Mouse (Mus musculus) ES-CJ7 (cell line): ENCODE measurements around the gene Actl6b.
A peak's percentile ranks its signal among the peaks of the same experiment; 100 is the strongest.
"Not testable (repeated sequence)": the region's sequence is repeated elsewhere in the genome, so short reads cannot be mapped to it uniquely, and the experiment has no call there.

ENCODE experiments used
- DNase-seq: peaks from one replicate; pipeline ENCODE4 v3.0.0; 2011; ENCODE audit warnings: low read depth, low spot score

The Actl6b gene

DNA sequence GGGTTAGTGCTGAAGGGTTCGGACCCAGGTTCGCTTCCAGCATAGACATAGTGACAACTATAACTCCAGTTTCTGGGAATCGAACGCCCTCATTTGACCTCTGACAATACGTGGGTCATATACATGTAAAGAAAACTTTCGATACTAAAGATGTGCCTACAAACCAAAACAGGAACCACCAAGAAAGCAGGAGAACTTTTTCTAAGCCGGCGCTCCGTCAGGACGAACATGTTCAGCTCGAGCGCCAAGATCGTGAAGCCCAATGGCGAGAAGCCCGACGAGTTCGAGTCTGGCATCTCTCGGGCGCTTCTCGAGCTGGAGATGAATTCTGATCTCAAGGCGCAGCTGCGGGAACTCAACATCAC, 48.0 kb downstream of the Actl6b start:
- DNase-seq = peak; percentile 74

DNA sequence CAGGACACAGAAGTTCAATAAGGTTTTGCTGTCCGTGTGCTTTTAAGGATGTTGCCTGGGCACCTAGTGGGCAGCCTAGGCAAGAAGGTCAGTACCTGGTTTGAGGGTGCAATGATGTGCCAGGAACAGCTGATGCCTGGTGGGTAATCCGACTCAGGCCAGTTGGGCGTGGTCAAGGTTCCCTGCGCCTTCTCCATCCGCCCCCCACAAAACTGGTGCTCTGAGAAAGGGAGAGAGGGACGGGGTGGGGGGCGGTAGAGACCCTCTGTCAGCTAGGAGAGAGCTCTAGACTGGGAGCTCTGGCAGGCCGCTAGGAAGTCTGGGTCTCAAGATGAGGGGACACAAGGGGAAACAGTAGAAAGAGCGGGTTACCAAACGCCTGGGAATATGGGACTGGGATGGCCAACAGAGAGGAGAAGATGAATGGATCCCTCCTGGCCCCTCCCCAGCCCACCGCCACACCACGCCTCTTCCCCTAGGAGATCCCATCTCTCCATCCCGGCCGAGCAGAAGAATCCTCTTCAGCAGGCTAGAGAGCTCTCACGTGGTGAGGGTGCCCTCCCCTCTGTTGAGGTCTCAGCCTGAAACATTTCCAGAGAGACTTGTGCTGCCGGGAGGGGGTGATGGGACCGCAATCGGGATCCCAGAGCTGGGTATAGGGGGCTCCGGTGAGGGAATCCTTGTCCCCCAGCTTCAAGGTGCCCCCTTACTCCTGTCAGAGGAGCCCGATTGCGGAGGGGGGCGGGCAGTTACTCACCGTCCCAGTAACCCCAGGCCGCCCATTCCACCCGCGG, 54.7 kb downstream of the Actl6b start:
- peak; percentile 86 for DNase-seq

DNA sequence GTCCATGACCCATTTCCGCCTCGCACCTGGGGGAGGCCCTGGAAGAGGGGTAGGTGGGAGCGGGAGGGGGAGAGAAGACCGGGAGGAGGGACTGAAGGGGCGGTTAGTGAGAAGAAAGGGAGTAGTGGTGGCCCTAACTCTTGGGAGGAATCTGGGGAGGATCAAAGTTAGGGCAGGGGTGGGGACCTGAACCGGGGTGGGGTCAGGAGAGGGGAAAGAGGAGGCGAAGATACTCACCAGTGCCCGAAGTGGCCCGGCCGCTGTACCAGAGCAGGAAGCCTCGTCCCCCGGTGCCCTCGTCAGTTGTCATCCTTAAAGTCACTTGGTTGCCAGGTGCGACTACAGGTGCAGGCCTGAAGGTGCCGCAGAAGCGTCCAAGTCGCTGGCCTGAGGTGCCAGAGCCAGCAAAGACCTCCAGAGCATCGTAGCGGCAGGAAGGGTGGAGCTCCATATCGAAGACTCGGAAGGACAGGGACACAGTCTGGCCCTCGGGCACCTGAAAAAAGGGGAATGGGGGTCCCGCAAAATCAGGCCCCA, 55.4 kb downstream of the Actl6b start:
- peak; percentile 53 for DNase-seq

DNA sequence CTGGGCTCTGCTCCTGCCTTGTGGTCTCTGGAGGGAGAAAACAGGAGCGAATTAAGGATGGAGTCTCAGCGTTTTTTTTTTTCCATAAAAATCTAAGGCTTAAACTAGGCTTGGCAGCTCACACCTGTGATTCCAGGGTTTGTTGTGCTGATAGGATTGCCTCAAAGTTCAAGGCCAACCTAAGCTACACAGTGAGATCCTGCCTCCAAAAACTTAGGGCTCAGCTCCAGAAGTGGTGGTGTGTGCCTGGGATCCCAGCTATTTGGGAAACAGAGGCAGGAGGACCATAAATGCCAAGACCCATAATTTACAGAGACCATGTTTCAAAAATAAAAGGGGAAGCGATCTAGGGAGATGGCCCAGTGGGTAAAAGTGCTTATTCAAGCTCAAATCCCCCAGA, 56.0 kb downstream of the Actl6b start:
- no peak for DNase-seq

DNA sequence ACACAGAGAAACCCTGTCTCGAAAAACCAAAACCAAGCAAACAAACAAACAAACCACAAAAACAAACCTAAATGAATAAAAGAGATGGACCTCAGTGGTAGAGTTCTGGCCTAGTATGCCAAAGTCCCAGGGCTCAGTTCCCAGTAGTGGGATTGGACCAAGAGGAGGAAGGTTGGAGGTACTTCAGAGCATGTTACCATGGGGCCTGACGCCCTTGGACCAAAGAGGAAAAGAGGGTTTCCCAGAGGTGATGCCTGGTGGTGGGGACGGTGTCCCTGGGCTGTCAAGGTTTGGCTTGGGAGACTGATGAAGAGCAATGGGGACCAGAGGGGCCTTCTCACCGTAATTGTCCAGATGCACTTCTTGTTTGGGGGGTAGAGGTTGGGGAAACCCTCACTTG, 56.7 kb downstream of the Actl6b start:
- DNase-seq = no peak

DNA sequence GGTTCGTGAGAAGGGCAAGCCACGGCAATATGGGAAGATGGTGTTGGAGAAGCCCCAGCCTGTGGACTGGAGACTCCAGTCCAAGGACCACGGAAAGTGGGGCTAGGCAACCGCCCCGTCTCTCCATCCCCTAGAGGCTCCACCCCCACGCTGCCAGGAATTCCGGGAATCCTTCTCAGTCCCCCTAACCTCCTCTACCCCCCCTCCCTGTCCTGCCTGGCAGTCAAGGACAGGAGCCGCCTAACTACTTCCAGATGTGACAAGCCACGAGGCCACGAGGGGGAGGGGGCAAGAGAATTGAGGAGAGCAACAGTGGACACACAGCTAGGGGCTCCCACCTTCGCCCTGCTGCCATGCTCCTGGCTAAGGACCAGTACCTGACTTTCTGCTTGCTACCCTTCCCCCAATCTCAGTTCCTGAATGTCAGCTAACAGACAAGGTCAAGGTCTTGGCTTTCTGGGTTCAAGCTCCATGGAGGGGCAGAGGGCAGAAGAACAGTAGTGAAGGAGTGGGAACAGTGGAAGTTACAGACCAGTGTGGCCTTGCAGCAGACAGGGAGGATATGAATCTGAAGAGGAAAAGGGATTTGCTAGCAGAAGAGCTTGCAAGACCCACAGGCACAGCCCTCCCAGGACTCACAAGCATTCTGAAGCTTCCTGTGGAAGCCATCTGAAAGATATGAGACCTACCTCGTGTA, 57.4 kb downstream of the Actl6b start:
- DNase-seq = peak; percentile 89

DNA sequence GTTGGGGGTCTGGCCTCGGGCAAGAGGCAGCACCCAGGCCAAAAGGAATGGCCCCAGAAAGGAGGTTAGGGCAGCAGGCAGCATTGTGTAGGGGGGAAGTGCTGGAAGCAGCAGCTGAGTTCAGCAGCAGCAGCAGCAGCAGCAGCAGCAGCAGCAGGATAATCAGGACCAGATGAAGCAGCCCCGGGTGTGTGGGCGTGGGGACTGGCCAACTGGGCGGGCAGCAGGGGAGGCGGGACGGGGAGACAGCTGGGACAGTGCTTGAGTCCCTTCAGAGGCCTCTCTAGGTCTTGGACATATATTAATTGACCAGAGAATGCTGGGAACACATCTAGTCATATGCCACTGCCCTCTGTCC, 57.9 kb downstream of the Actl6b start:
- no peak for DNase-seq

DNA sequence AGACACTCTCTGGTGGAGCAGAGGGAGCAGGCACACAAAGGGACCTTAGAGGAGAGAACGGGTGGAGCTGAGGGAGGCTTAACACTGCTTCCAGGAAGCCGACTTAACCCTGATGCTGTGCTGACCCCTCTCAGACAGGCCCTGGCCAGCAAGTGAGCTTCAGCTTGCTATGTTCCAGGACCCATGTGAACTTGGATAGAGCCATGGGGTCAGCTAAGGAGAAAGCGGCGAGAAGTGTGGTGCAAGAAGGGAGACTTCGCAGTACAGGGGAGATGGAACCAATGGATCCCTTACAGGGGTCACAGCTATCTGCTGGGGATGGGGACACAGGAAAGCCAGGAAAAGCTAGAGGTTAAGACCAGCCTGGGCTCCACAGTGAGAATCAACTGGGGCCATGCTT, 59.8 kb downstream of the Actl6b start:
- DNase-seq = no peak

DNA sequence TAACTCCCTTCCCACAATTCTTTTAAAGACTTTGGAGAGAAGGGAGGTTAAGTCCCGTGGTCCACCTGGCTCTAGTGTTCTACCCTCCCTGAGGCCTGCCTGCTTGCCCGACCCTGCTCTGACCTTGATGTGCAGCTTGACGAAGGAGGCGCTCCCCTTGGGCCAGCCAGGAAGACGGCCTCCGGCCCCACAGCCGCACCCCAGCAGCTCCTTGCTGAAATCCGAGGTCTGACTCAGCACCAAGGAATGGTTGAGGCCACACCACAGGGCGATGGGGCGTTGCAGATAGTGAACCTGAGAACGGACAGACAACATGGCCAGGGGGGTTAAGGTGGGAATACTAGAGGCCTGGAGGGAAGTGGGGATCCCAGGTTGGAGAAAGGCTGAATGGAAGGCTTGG, 60.2 kb downstream of the Actl6b start, which contains the start of gene Pcolce:
Gene Pcolce (minus strand): TSS at position 235 of the 400 bp plus-strand sequence.
- DNase-seq = peak; percentile 69

DNA sequence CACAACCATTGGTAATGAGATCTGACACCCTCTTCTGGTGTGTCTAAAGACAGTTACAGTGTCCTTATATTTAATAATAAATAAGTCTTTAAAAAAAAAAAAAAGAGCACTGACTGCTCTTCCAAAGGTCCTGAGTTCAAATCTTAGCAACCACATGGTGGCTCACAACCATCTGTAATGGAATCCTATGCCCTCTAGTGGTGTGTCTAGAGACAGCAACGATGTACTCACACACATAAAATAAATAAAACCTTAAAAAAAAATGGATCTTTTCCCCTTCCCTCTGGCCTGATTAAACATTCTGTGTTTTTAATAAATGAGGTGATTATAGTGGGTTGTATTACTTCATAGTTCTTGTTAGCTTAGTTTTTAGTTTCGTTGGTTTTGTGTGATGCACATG, 61.6 kb downstream of the Actl6b start:
- DNase-seq = not testable (repeated sequence)

DNA sequence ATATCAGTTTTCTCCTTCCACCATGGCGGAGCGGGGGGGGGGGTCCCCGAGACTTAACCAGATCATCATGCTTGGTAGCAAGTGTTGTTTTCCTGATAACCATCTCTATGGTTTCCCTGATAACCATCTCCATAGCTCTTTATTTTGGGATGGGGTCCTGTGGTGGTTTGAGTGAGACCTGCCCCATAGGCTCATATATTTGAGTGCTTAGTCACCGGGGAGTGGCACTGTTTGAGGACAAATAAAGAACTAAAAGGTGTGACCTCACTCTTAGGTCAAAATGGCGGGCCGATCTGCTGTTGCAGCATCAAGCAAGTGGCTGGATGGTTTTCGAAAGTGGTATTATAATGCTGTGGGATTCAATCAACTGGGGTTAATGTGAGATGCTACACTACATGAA, 62.0 kb downstream of the Actl6b start:
- DNase-seq = no peak
